Mouse (Mus musculus): ENCODE results near the gene Nme7.

DNA sequence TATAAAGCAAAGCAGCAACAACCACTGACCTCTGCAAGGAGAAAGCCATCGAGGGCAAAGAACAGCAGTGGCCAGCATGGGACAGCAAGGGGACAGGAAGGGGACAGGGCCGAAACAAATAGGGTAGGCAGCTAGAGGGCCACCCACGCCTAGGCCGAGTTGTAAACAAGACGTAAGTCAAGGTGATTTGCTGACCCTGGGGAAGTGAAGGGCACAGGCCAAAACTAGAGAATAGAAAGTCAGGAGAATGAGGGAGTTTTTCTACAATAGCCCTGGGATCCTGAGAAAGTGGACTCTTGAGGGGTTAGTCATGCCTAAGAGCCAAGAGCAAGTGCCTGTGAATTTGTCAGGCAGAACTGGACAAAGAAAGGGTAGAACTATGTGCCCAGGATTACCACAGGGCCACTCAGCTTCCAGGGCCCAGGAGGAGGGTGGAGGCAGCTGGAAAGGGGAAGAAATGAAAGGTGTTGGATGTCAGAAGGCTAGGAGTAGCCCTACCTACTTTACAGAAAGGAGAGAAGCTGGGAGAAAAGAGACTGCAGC is 141.8 kb downstream of the Nme7 start:
- TF ChIP-seq EP300 (optimal IDR thresholded peaks at IDR 0.05) (no peak), CTCF (IDR thresholded peaks at IDR 0.05; ENCODE audit: low read depth) (no peak)
